Mouse (Mus musculus): ENCODE results near the gene Pelo.

GRCm38 (mm10) chr13:115136761-115137160, 46.8 kb upstream of the Pelo start:
- TF ChIP-seq GATA1 (IDR thresholded peaks at IDR 0.05; ENCODE audit: borderline replicate concordance, low read length) (no peak), FLI1 (IDR thresholded peaks at IDR 0.05; ENCODE audit: low read length) (no peak)
